Mouse (Mus musculus) regulatory T cell (primary cell): ENCODE results near the gene Mtmr10.

Experiments used
- in situ Hi-C: fragments of 300-600 bp; cut with MboI, MseI; formaldehyde crosslinking; loops from one replicate; pipeline ENCODE4 v1.15.1; 2025; ENCODE audit warnings: high pct_unique_total_duplicates

Mtmr10 gene

GRCm38 (mm10) chr7:64291722-64292121 lies 4.3 kb downstream of the Mtmr10 start:
- in situ Hi-C loops = no loop called here

DNA sequence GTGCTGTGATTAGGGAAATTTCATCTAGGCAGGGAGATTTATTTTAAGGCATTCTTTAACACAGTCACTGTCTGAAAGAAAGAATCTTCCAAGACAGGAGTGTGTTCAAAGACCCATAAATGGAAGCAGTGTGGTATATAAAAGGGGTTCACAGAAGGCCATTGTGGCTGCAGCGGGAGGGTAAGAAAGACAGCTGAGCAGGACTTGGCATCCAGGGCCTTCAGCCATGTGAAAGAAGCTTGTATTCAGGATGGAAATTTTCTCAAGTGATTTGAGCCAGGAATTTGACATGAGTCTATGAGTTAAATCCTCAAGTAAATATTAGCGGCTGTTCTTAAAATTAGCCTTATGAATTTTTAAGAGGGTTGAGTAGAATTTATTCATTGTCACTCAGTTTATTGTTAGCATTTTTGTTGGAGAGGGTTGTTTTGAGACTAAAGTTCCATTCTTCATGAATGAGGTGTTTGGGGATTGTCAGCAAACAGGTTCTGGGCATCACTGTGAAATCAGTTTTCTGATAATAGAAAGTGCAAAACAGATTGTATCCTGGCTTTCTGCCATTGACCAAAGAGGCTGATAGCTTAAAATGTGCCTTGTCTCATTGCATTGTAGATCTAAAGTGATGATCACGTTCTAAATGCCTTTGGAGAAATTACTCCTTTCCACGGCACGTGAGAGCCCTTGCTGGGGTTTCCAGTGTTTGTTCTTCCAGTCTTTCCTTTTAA lies 9.0 kb downstream of the Mtmr10 start:
- in situ Hi-C loops = no loop called here

DNA sequence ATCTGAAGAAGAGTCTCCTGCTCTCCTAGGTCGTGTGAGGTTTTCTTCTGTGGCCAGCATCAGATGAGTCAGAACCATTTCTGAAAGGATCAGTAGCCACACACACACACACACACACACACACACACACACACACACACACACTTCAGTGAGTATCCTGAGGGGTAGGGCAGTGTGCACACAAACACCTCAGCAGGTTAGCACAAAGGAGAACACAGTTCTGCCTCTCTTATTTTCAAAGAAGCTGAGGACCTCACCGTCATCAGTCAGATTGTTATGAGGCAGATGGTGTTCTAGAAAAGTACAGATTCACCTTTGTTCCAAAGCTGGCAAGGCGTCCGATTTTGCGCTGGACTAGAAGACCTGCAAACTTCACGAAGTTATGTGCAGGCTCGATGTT lies 22.8 kb downstream of the Mtmr10 start:
- in situ Hi-C loops = no loop called here

DNA sequence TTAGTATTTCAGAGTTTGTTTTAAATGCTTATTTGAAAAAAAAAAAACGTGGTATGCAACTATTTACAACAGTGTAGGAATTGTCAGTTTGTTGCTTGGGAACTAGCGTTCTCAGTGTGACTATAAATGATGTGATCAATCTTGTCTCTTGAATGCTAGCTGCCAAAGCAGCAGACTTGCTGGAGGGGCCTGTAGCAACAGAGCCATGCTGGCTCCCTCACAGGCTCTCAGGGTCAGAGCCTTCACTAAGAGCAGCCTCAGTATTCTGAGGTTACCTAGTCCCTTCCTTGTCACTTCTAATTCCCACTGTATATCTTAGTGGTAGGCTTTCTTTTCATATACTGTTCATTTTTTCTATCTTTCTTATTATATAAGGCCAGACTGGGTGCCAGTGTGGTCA lies 23.3 kb downstream of the Mtmr10 start:
- in situ Hi-C loops = no loop called here

GRCm38 (mm10) chr7:64312811-64313210 lies 25.4 kb downstream of the Mtmr10 start:
- in situ Hi-C loops = no loop called here

DNA sequence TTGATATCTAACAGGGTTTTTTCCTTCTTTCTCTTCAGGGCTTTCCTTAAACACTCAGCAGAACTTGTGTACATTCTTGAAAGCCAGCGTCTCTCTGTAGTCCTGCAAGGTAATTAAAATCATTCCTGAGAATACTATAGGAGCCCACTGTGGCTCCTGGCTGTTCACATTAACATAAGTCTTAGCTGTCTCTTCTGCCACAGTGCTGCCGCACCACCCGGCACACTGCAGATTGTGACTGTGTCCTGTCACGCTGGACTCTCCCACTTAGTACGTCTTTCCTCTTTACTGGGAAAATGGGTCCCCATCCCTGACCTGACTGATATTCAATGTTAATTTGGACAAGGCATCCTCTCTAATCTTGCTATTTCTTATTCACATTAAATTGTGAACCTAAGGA lies 33.7 kb downstream of the Mtmr10 start:
- in situ Hi-C loops = loop anchor here (10.0 kb wide), 1 partner anchor 156 kb away; no protein-coding TSS in a partner anchor

- in situ Hi-C loops = loop anchor here (10.0 kb wide), 1 partner anchor 157 kb away; no protein-coding TSS in a partner anchor
Measured at GRCm38 (mm10) chr7:64321658-64322057, 34.2 kb downstream of the Mtmr10 start.

GRCm38 (mm10) chr7:64326892-64327291 lies 39.4 kb downstream of the Mtmr10 start:
- in situ Hi-C loops = loop anchor here (10.0 kb wide), 1 partner anchor 162 kb away; no protein-coding TSS in a partner anchor

DNA sequence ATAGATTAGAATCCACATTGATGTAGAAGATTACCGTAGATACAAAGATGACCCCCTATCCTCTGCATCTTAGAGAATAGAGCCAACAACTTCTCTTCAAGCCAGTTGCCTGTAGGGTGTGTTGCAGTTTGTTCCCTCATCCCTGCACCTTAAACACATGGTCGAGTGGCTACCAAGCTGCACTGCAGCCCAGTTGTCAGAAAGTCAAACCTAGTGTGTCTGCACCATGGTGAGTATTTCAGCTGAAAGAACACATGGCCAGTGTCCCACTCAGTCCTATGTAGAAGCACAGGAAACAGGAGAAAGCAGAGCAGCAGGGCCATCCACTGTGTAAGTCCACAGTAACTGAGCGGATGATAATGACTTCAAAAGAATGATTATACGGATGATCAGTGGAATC lies 40.0 kb downstream of the Mtmr10 start:
- in situ Hi-C loops = loop anchor here (10.0 kb wide), 1 partner anchor 163 kb away; no protein-coding TSS in a partner anchor

GRCm38 (mm10) chr7:64331309-64331708 lies 43.9 kb downstream of the Mtmr10 start:
- in situ Hi-C loops = no loop called here

GRCm38 (mm10) chr7:64332686-64333085 lies 45.2 kb downstream of the Mtmr10 start:
- in situ Hi-C loops = no loop called here

GRCm38 (mm10) chr7:64347813-64348212 lies 60.4 kb downstream of the Mtmr10 start:
- in situ Hi-C loops = no loop called here

GRCm38 (mm10) chr7:64349147-64349861 lies 61.9 kb downstream of the Mtmr10 start:
- in situ Hi-C loops = no loop called here

- in situ Hi-C loops = no loop called here
Measured at GRCm38 (mm10) chr7:64351087-64351486, 63.6 kb downstream of the Mtmr10 start.

GRCm38 (mm10) chr7:64354206-64354605 lies 66.8 kb downstream of the Mtmr10 start:
- in situ Hi-C loops = no loop called here

DNA sequence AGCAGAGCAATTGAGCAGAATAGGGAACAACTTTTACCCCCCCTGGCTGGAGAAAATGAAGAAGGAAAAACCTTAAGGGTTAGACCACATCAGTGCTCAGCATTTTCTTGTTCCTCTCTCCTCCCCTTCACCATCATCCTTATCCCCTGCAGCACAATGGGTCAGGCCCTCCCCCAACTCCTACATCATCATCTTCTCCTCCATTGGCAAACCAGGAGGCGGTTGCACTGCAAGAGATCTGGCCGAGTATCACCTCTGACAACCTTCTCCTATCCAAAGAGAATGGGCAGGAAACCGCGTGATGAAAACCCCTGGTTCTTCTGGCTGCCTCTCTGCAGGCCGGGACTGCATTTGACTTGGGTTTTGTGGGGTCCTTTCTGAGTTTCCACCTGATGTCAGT lies 69.2 kb downstream of the Mtmr10 start:
- in situ Hi-C loops = no loop called here

DNA sequence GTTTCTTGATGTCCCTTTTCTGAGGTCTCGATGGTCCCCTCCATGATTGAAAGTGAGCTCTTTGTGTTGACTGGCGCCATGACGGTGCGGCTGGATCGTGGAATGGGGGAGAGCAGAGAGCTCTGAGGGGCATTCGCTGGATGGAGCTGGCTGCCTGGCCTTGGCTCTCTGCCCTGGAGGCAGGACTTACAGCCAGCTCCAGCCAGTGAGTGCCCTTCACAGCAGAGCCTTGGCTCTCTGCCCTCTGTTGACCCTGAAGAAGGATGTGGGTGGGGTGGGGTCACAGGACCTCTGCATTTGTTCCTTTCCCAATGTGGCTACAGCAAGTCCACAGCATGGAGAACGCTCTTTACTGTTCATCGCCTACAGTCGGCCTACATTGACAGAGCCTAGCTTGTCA lies 70.0 kb downstream of the Mtmr10 start:
- in situ Hi-C loops = no loop called here

GRCm38 (mm10) chr7:64358666-64359065 lies 71.2 kb downstream of the Mtmr10 start:
- in situ Hi-C loops = no loop called here

DNA sequence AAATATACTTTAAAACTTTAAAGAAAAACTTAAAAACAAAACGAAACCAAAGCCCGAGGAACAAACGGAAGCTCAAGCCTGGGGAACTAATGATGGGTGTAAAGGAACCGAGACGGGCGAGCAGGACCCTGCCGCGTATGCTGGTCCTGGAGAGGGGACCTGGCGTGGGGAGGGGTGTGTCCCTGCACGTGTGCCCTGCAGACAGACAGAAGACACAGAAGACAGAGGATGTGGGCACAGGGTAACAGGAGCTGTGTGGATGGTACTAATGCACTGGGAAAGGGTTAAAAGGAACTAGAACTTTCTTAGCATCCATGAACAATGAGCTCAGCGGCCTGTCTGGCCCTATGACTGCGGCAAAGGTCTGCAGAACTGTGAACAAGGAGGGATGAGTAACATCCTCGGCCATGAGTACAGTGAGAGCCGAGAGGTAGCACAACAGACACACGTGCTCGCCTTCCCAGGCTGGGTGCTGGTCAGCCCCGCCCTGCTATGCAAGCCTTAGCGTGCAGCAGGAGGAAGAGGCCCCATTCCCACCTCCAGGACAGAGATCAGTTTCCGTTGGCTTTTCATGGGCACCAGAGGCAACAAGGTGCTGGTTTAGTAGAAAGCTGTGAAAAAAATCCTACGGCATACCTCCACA lies 72.6 kb downstream of the Mtmr10 start:
- in situ Hi-C loops = no loop called here

- in situ Hi-C loops = no loop called here
Measured at GRCm38 (mm10) chr7:64360586-64360945, 73.1 kb downstream of the Mtmr10 start.

DNA sequence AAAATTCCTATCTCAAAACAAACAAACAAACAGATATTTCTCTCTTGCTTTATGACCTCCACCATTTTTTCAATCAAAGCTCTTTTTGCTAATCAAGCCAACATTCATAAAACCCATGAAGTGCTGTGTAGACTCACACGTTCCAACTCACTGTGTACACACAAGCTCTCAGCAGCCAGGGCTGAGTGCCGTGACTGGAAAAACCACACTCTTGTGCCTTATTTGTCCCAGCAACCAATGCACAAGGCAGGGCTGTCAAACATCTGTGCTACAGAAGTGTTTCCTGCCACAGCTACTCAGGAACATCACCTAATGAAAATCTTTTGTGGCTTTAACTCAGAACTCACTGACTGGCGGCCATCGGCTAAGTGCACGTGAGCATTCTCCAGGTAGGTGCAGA lies 78.4 kb downstream of the Mtmr10 start:
- in situ Hi-C loops = no loop called here

- in situ Hi-C loops = loop anchor here (10.0 kb wide), 1 partner anchor 315 kb away; no protein-coding TSS in a partner anchor
Measured at GRCm38 (mm10) chr7:64369841-64370240, 82.4 kb downstream of the Mtmr10 start.
